Mouse (Mus musculus): ENCODE measurements around the gene Tmem33. TPM values are rescaled to one million over a fixed set of nuclear protein-coding genes. Genes with fewer than 3 reads are reported as not detected.

Tmem33 gene
- polyA plus RNA-seq, 1 experiment from 2014 or later, result 78.2 TPM

Other genes starting within 250 kb of the Tmem33 start
- gene Phox2b, start 161.3 kb upstream of the Tmem33 start, polyA plus RNA-seq (2015; fragmentation: Nextera tagmentation; extraction: Ambion mirVana), result 2.6 and 3.6 TPM in 2 replicates
- gene Slc30a9, start 46.4 kb downstream of the Tmem33 start, polyA plus RNA-seq (2015; fragmentation: Nextera tagmentation; extraction: Ambion mirVana), result 150 and 171 TPM in 2 replicates
- 10.4 and 12.1 TPM in 2 replicates for gene Bend4, start 167.7 kb downstream of the Tmem33 start, polyA plus RNA-seq (2015; fragmentation: Nextera tagmentation; extraction: Ambion mirVana)